Mouse (Mus musculus) midbrain, embryonic 10.5 days (tissue): ENCODE measurements at regions not wholly inside any gene's neighbourhood (a gene's known extent, or its start where the extent isn't known, plus 50 kb on each side); places are given as distances from the start of the nearest gene placed in this dataset.

Source experiments
- DNase-seq: peaks from one replicate; pipeline ENCODE4 v3.0.0-alpha.2; 2017; ENCODE audit warnings: low spot score
- H3K27ac ChIP-seq: fragments of 300-500 bp; sonication (generic); replicated peaks from 2 replicates; pipeline ENCODE4 v1.5.1; 2016; ENCODE audit warnings: mild to moderate bottlenecking
- H3K27me3 ChIP-seq: fragments of 300-500 bp; sonication (generic); 2 replicates; pipeline ENCODE4 v1.6.1; 2016; ENCODE audit warnings: low read depth, mild to moderate bottlenecking; ENCODE audit not compliant: poor library complexity, severe bottlenecking
- H3K36me3 ChIP-seq: fragments of 300-500 bp; sonication (generic); 2 replicates; pipeline ENCODE4 v1.6.1; 2016; ENCODE audit warnings: mild to moderate bottlenecking, moderate library complexity
- H3K4me1 ChIP-seq: fragments of 300-500 bp; sonication (generic); 2 replicates; pipeline ENCODE4 v1.6.1; 2016
- H3K4me3 ChIP-seq: fragments of 300-500 bp; sonication (generic); 2 replicates; pipeline ENCODE4 v1.5.1; 2016; ENCODE audit warnings: mild to moderate bottlenecking, moderate library complexity
- H3K9me3 ChIP-seq: fragments of 300-500 bp; sonication (generic); replicated peaks from 2 replicates; pipeline ENCODE4 v1.6.1; 2016; ENCODE audit warnings: mild to moderate bottlenecking
- whole genome bisulfite sequencing: fragments of 180-500 bp; shearing (Covaris S2); methylation state at CpG from one replicate; pipeline ENCODE4 v1.1.7; 2016; 5-methylcytosine and 5-hydroxymethylcytosine counted together

GRCm38 (mm10) chr3:100737660-100738059 is 52.4 kb upstream of the Man1a2 start:
- H3K9me3 ChIP-seq: no peaks in the 10 kb centered on the region
- 91% methylated on average over 7 of the region's 7 CpGs for WGBS
- DNase-seq: no peak
- H3K27ac ChIP-seq: no peak overlapping the region
- H3K27me3 ChIP-seq: no peaks in the 10 kb centered on the region
- 0 out of 2 replicates have a peak, but pooled peaks cover 6% of the 10 kb centered on the region for H3K4me1 ChIP-seq
- H3K4me3 ChIP-seq: no peak overlapping the region
- H3K36me3 ChIP-seq: no peaks in the 10 kb centered on the region

DNA sequence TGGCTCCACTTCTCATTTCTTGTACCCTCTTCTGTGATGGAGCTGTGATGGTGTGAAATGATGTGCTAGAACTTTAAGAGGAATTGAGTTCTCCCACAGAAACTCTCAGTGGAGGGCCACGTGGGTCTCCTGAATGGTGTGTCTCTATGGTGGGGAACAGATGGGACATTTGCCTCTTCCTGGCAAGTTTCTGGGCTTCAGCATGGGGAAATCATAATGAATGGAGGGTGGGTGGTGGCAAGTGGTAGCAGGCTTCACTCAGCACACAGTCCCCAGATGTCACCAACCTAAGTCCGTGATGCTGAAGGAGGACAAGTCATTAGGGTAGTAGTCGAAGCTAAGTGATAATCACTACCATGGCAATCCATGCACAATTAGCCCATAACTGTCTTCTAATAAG is 51.2 kb upstream of the Man1a2 start:
- H3K36me3 ChIP-seq: no peaks in the 10 kb centered on the region
- no peaks in the 10 kb centered on the region for H3K27me3 ChIP-seq
- no peak for DNase-seq
- 88% methylated on average over 3 of the region's 3 CpGs for WGBS
- 0 out of 2 replicates have a peak, but pooled peaks cover 6% of the 10 kb centered on the region for H3K4me1 ChIP-seq
- no peaks in the 10 kb centered on the region for H3K9me3 ChIP-seq
- H3K4me3 ChIP-seq: no peak overlapping the region
- H3K27ac ChIP-seq: no peak overlapping the region
